Comparison of ENCODE assay signal across 21 mouse cellular contexts in genomic region chr15:81168735-81169134, GRCm38 (mm10). TPM values are rescaled to one million over a fixed set of nuclear protein-coding genes. Genes with fewer than 3 reads are reported as not detected.
DNase-seq lines count a peak whose midpoint lies in the region; ATAC-seq and TF ChIP-seq lines count a peak whose summit lies in the region.
"Had no signal": no experiment of that assay in that cellular context is flagged by ENCODE, and none has a peak within 500 bp of the region (broad histone marks: within the 10 kb centered on the region; RNA-seq: fewer than 3 reads in every experiment).

No protein-coding gene starts in this region.

- 61% methylated on average over 6 of the region's 6 CpGs for WGBS in embryonic facial prominence, embryonic 14.5 days
- WGBS in embryonic facial prominence, embryonic 10.5 days, result 86% methylated on average over 6 of the region's 6 CpGs
- WGBS in liver, adult 2 months, result 26% methylated on average over 6 of the region's 6 CpGs
- 82% methylated on average over 6 of the region's 6 CpGs for WGBS in hindbrain, embryonic 14.5 days

- ATAC-seq in embryonic facial prominence, embryonic 14.5 days (ENCODE audit: low read depth), result no peak
- no peak for ATAC-seq in hindbrain, embryonic 14.5 days (ENCODE audit: low FRiP score)
- ATAC-seq: hindbrain, embryonic 16.5 days; intestine, embryonic 15.5 days; midbrain, embryonic 13.5 days had no signal

- no peak for TF ChIP-seq POLR2A in liver, adult 2 months (IDR thresholded peaks at IDR 0.05; ENCODE audit: extremely low read depth, insufficient read depth, low read length)

- no peak for TF ChIP-seq CTCF in liver, adult 2 months (IDR thresholded peaks at IDR 0.05; ENCODE audit: low read depth, low read length)

- H3K36me3 ChIP-seq in embryonic facial prominence, embryonic 14.5 days (ENCODE audit: control insufficient read depth, insufficient read depth, low read length), result no peaks in the 10 kb centered on the region
- H3K36me3 ChIP-seq in embryonic facial prominence, embryonic 10.5 days (replicated peaks), result 0 out of 2 replicates have a peak, but pooled peaks cover 3% of the 10 kb centered on the region
- H3K36me3 ChIP-seq in liver, adult 2 months (ENCODE audit: control insufficient read depth, insufficient read depth, low read length), result no peaks in the 10 kb centered on the region; the same call in 1 of the 2 replicates
- H3K36me3 ChIP-seq in hindbrain, embryonic 14.5 days (replicated peaks; ENCODE audit: control insufficient read depth, insufficient read depth), result no peaks in the 10 kb centered on the region
- H3K36me3 ChIP-seq: intestine, embryonic 15.5 days had no signal

- peak overlapping the region; percentile 21; the same call in 1 of the 2 replicates for H3K27ac ChIP-seq in embryonic facial prominence, embryonic 14.5 days (replicated peaks; ENCODE audit: low read depth, low read length)
- H3K27ac ChIP-seq in embryonic facial prominence, embryonic 10.5 days (replicated peaks), result no peak overlapping the region
- H3K27ac ChIP-seq in liver, adult 2 months (replicated peaks; ENCODE audit: insufficient read depth, low read depth, low read length), result no peak overlapping the region
- H3K27ac ChIP-seq in hindbrain, embryonic 14.5 days, result no peak overlapping the region
- H3K27ac ChIP-seq: forebrain, embryonic 12.5 days; intestine, embryonic 15.5 days; midbrain, embryonic 13.5 days had no signal

- H3K4me1 ChIP-seq in embryonic facial prominence, embryonic 14.5 days (ENCODE audit: control insufficient read depth, insufficient read depth, low read length), result peaks cover 6% of the 10 kb centered on the region
- no peaks in the 10 kb centered on the region for H3K4me1 ChIP-seq in embryonic facial prominence, embryonic 10.5 days
- peaks cover 6% of the 10 kb centered on the region for H3K4me1 ChIP-seq in liver, adult 2 months (ENCODE audit: control insufficient read depth, insufficient read depth, low read length)
- no peaks in the 10 kb centered on the region for H3K4me1 ChIP-seq in hindbrain, embryonic 14.5 days (replicated peaks; ENCODE audit: control insufficient read depth, insufficient read depth, low read length)
- H3K4me1 ChIP-seq: forebrain, embryonic 12.5 days; midbrain, embryonic 13.5 days had no signal

- no peak for DNase-seq in embryonic facial prominence, embryonic 14.5 days (ENCODE audit: low spot score)
- no peak for DNase-seq in embryonic facial prominence, embryonic 10.5 days (ENCODE audit: low spot score)
- DNase-seq in liver, adult 2 months (ENCODE audit: extremely low read depth, low read depth, low spot score), result peak; percentile 60
- no peak for DNase-seq in liver
- peak; percentile 16 for DNase-seq in right cerebral cortex, adult 18-20 months
- no peak for DNase-seq in right cerebral cortex, postnatal 4 days
- DNase-seq in hindbrain, embryonic 14.5 days (ENCODE audit: low spot score), result no peak
- DNase-seq: adrenal gland, postnatal 10 days; cerebellum, adult 8-10 months; kidney, adult 8-10 months; kidney, postnatal 25 days; right cerebral cortex, postnatal 14 days; thymus, adult 18-20 months; thymus, postnatal 36 days had no signal

- H3K79me2 ChIP-seq in liver, adult 2 months (ENCODE audit: control insufficient read depth, insufficient read depth, low read length), result peaks cover 8% of the 10 kb centered on the region; the same call in 1 of the 2 replicates

- H3K9ac ChIP-seq in embryonic facial prominence, embryonic 14.5 days (ENCODE audit: low read depth, low read length), result no peak overlapping the region
- H3K9ac ChIP-seq in liver, adult 2 months (ENCODE audit: low read depth, low read length), result no peak overlapping the region
- no peak overlapping the region for H3K9ac ChIP-seq in hindbrain, embryonic 14.5 days
- H3K9ac ChIP-seq: forebrain, embryonic 12.5 days; intestine, embryonic 15.5 days; midbrain, embryonic 13.5 days had no signal

- no peaks in the 10 kb centered on the region for H3K27me3 ChIP-seq in embryonic facial prominence, embryonic 14.5 days (replicated peaks; ENCODE audit: control insufficient read depth, insufficient read depth, low read length)
- no peaks in the 10 kb centered on the region for H3K27me3 ChIP-seq in embryonic facial prominence, embryonic 10.5 days (replicated peaks; ENCODE audit: low read depth, poor library complexity, severe bottlenecking)
- no peaks in the 10 kb centered on the region for H3K27me3 ChIP-seq in liver, adult 2 months (ENCODE audit: control insufficient read depth, insufficient read depth, low read length)
- no peaks in the 10 kb centered on the region for H3K27me3 ChIP-seq in hindbrain, embryonic 14.5 days (ENCODE audit: control insufficient read depth, insufficient read depth, low read length)
- H3K27me3 ChIP-seq: forebrain, embryonic 12.5 days; intestine, embryonic 15.5 days; megakaryocyte, embryonic 14.5 days; midbrain, embryonic 13.5 days had no signal

- H3K4me2 ChIP-seq in embryonic facial prominence, embryonic 14.5 days (ENCODE audit: low read depth, low read length), result no peak overlapping the region
- no peak overlapping the region for H3K4me2 ChIP-seq in hindbrain, embryonic 14.5 days (replicated peaks)
- H3K4me2 ChIP-seq: forebrain, embryonic 12.5 days; heart, embryonic 11.5 days; intestine, embryonic 15.5 days; midbrain, embryonic 13.5 days had no signal

- no peaks in the 10 kb centered on the region for H3K9me3 ChIP-seq in embryonic facial prominence, embryonic 14.5 days (ENCODE audit: control insufficient read depth, low read length)
- H3K9me3 ChIP-seq in embryonic facial prominence, embryonic 10.5 days, result no peaks in the 10 kb centered on the region
- H3K9me3 ChIP-seq in hindbrain, embryonic 14.5 days (ENCODE audit: control insufficient read depth, low read length), result no peaks in the 10 kb centered on the region
- H3K9me3 ChIP-seq: forebrain, embryonic 12.5 days; intestine, embryonic 15.5 days; megakaryocyte, embryonic 14.5 days; midbrain, embryonic 13.5 days had no signal

- no peak overlapping the region for H3K4me3 ChIP-seq in embryonic facial prominence, embryonic 14.5 days (ENCODE audit: low read depth, low read length)
- H3K4me3 ChIP-seq in embryonic facial prominence, embryonic 10.5 days, result no peak overlapping the region
- no peak overlapping the region for H3K4me3 ChIP-seq in liver, adult 2 months (ENCODE audit: insufficient read depth, low read depth, low read length)
- no peak overlapping the region for H3K4me3 ChIP-seq in hindbrain, embryonic 14.5 days (replicated peaks; ENCODE audit: low read length)
- H3K4me3 ChIP-seq: erythroblast, embryonic 14.5 days; forebrain, embryonic 12.5 days; intestine, embryonic 15.5 days; megakaryocyte, embryonic 14.5 days; midbrain, embryonic 13.5 days had no signal

RNA-seq across cellular contexts. Expression of gene Mrtfa, which starts 21.8 kb away (rescaled TPM):
- polyA plus RNA-seq in embryonic facial prominence, embryonic 14.5 days (2014; fragmentation: Nextera tagmentation; extraction: Ambion mirVana), result 24.5 and 28.6 TPM in 2 replicates
- 25.0 and 26.3 TPM in 2 replicates for polyA plus RNA-seq in embryonic facial prominence, embryonic 10.5 days (2016; fragmentation: Nextera tagmentation; extraction: Ambion mirVana)
- total RNA-seq in liver, adult 2 months (2014; rRNA removed), result 1.0 and 3.1 TPM in 2 replicates
- 5.0 and 5.6 TPM in 2 replicates for polyA plus RNA-seq in liver, adult 2 months (2012; rRNA removed)
- 29.0 and 31.5 TPM in 2 replicates for polyA plus RNA-seq in hindbrain, embryonic 14.5 days (2014; fragmentation: Nextera tagmentation; extraction: Ambion mirVana)

Comparison
In these comparisons a context has a peak if more than half of its experiments do, and no peak if none do; other contexts are left out.
1. DNase-seq: peak in liver, adult 2 months (single experiment) and right cerebral cortex, adult 18-20 months (single experiment); none in embryonic facial prominence, embryonic 14.5 days (single experiment), embryonic facial prominence, embryonic 10.5 days (single experiment), liver (single experiment), right cerebral cortex, postnatal 4 days (single experiment) and hindbrain, embryonic 14.5 days (single experiment).